23 mouse cellular contexts compared by ENCODE assay signal in genomic region chr7:137209688-137210345, GRCm38 (mm10).
A peak's percentile ranks its signal among the peaks of the same experiment; 100 is the strongest.
DNase-seq lines count a peak whose midpoint lies in the region; ATAC-seq and TF ChIP-seq lines count a peak whose summit lies in the region.
"Had no signal": no experiment of that assay in that cellular context is flagged by ENCODE, and none has a peak within 500 bp of the region (broad histone marks: within the 10 kb centered on the region; RNA-seq: fewer than 3 reads in every experiment).

No protein-coding gene starts in this region.

- 66% methylated on average over 15 of the region's 15 CpGs for WGBS in midbrain, embryonic 11.5 days
- WGBS in midbrain, embryonic 10.5 days = 80% methylated on average over 15 of the region's 15 CpGs
- WGBS in hindbrain, embryonic 13.5 days = 43% methylated on average over 15 of the region's 15 CpGs
- WGBS in midbrain, embryonic 14.5 days = 13% methylated on average over 15 of the region's 15 CpGs

- no peak for TF ChIP-seq POLR2A in brain, embryonic 14.5 days (IDR thresholded peaks at IDR 0.05; ENCODE audit: borderline replicate concordance, extremely low read depth, insufficient read depth, insufficient read length, poor library complexity, severe bottlenecking)

- H3K27me3 ChIP-seq in midbrain, embryonic 11.5 days (ENCODE audit: control insufficient read depth, insufficient read depth, low read length) = no peaks in the 10 kb centered on the region
- H3K27me3 ChIP-seq in midbrain, embryonic 10.5 days (ENCODE audit: low read depth, poor library complexity, severe bottlenecking) = no peaks in the 10 kb centered on the region
- no peaks in the 10 kb centered on the region for H3K27me3 ChIP-seq in hindbrain, embryonic 13.5 days
- H3K27me3 ChIP-seq in midbrain, embryonic 14.5 days (ENCODE audit: control insufficient read depth, insufficient read depth, low read length) = no peaks in the 10 kb centered on the region
- H3K27me3 ChIP-seq: liver, embryonic 15.5 days; megakaryocyte, embryonic 14.5 days had no signal

- H3K27ac ChIP-seq in midbrain, embryonic 11.5 days (ENCODE audit: low read depth, low read length) = peak overlapping the region; percentile 45; the same call in 1 of the 2 replicates
- H3K27ac ChIP-seq in midbrain, embryonic 10.5 days (replicated peaks) = no peak overlapping the region
- peak overlapping the region; percentile 84 for H3K27ac ChIP-seq in hindbrain, embryonic 13.5 days
- peak overlapping the region; percentile 46 for H3K27ac ChIP-seq in midbrain, embryonic 14.5 days (replicated peaks; ENCODE audit: low read depth, low read length)
- H3K27ac ChIP-seq: forebrain, embryonic 15.5 days; heart, embryonic 10.5 days; liver, embryonic 15.5 days; lung, embryonic 15.5 days had no signal

- no peak for TF ChIP-seq CTCF in brain, embryonic 14.5 days (IDR thresholded peaks at IDR 0.05; ENCODE audit: borderline replicate concordance, extremely low read depth, insufficient read depth, insufficient read length)

- H3K36me3 ChIP-seq in midbrain, embryonic 11.5 days (ENCODE audit: control insufficient read depth, insufficient read depth, low read length) = no peaks in the 10 kb centered on the region
- no peaks in the 10 kb centered on the region; the same call in 1 of the 2 replicates for H3K36me3 ChIP-seq in midbrain, embryonic 10.5 days
- H3K36me3 ChIP-seq in hindbrain, embryonic 13.5 days = peaks cover 10% of the 10 kb centered on the region
- peaks cover 9% of the 10 kb centered on the region; the same call in 1 of the 2 replicates for H3K36me3 ChIP-seq in midbrain, embryonic 14.5 days (ENCODE audit: control insufficient read depth, insufficient read depth, low read length)
- H3K36me3 ChIP-seq: forebrain, embryonic 15.5 days; heart, embryonic 10.5 days; liver, embryonic 15.5 days; lung, embryonic 15.5 days had no signal

- no peak for DNase-seq in midbrain, embryonic 11.5 days (ENCODE audit: low spot score, missing footprints)
- no peak for DNase-seq in midbrain, embryonic 10.5 days (ENCODE audit: low spot score)
- DNase-seq in brain, embryonic 14.5 days (ENCODE audit: low read depth) = peak; percentile 70
- DNase-seq in midbrain, embryonic 14.5 days = peak; percentile 70
- no peak for DNase-seq in B cell, adult 2 months
- no peak for DNase-seq in cerebellum, adult 9-11 months
- DNase-seq in thymus, adult 18-20 months = no peak
- DNase-seq: adrenal gland, postnatal 10 days; cerebellum, adult 2 months; cerebellum, postnatal 36 days; embryo, embryonic 11 days; gastrocnemius, postnatal 25 days; kidney, adult 18-20 months; kidney, postnatal 4 days; layer of hippocampus, adult 9-11 months; lung, postnatal 36 days; thymus, postnatal 25 days had no signal

- H3K4me2 ChIP-seq in midbrain, embryonic 11.5 days = no peak overlapping the region
- no peak overlapping the region for H3K4me2 ChIP-seq in hindbrain, embryonic 13.5 days
- H3K4me2 ChIP-seq in midbrain, embryonic 14.5 days (ENCODE audit: low read length) = no peak overlapping the region
- H3K4me2 ChIP-seq: forebrain, embryonic 15.5 days; liver, embryonic 15.5 days; lung, embryonic 15.5 days had no signal

- H3K9me3 ChIP-seq in midbrain, embryonic 11.5 days (ENCODE audit: control insufficient read depth, low read length) = no peaks in the 10 kb centered on the region
- H3K9me3 ChIP-seq in midbrain, embryonic 10.5 days (replicated peaks) = no peaks in the 10 kb centered on the region
- no peaks in the 10 kb centered on the region for H3K9me3 ChIP-seq in hindbrain, embryonic 13.5 days
- H3K9me3 ChIP-seq in midbrain, embryonic 14.5 days (ENCODE audit: control insufficient read depth, low read length) = no peaks in the 10 kb centered on the region
- H3K9me3 ChIP-seq: forebrain, embryonic 15.5 days; heart, embryonic 10.5 days; liver, embryonic 15.5 days; lung, embryonic 15.5 days; megakaryocyte, embryonic 14.5 days had no signal

- no peak overlapping the region for H3K9ac ChIP-seq in midbrain, embryonic 11.5 days (ENCODE audit: low read length)
- no peak overlapping the region for H3K9ac ChIP-seq in hindbrain, embryonic 13.5 days
- H3K9ac ChIP-seq in midbrain, embryonic 14.5 days (replicated peaks; ENCODE audit: low read length) = no peak overlapping the region
- H3K9ac ChIP-seq: forebrain, embryonic 15.5 days; liver, embryonic 15.5 days; lung, embryonic 15.5 days had no signal

- H3K4me3 ChIP-seq in midbrain, embryonic 11.5 days (ENCODE audit: low read depth, low read length) = no peak overlapping the region
- H3K4me3 ChIP-seq in midbrain, embryonic 10.5 days = no peak overlapping the region
- H3K4me3 ChIP-seq in hindbrain, embryonic 13.5 days = no peak overlapping the region
- H3K4me3 ChIP-seq in midbrain, embryonic 14.5 days (replicated peaks; ENCODE audit: low read depth, low read length) = no peak overlapping the region
- H3K4me3 ChIP-seq: forebrain, embryonic 15.5 days; heart, embryonic 10.5 days; liver, embryonic 15.5 days; lung, embryonic 15.5 days; megakaryocyte, embryonic 14.5 days had no signal

- ATAC-seq in midbrain, embryonic 11.5 days (ENCODE audit: low FRiP score) = 0 out of 2 replicates have a peak, but pooled peaks have one; percentile 38
- ATAC-seq in hindbrain, embryonic 13.5 days (ENCODE audit: low FRiP score) = no peak
- ATAC-seq in midbrain, embryonic 14.5 days (ENCODE audit: low FRiP score, low TSS enrichment) = peak; percentile 69; the same call in 1 of the 2 replicates
- ATAC-seq: forebrain, embryonic 15.5 days had no signal

- peaks cover 7% of the 10 kb centered on the region for H3K4me1 ChIP-seq in midbrain, embryonic 11.5 days (ENCODE audit: control insufficient read depth, insufficient read depth, low read length)
- H3K4me1 ChIP-seq in midbrain, embryonic 10.5 days = peaks cover 48% of the 10 kb centered on the region
- peaks cover 82% of the 10 kb centered on the region for H3K4me1 ChIP-seq in hindbrain, embryonic 13.5 days (replicated peaks)
- peaks cover 50% of the 10 kb centered on the region for H3K4me1 ChIP-seq in midbrain, embryonic 14.5 days (ENCODE audit: control insufficient read depth, insufficient read depth, low read length)
- H3K4me1 ChIP-seq: heart, embryonic 10.5 days; liver, embryonic 15.5 days; lung, embryonic 15.5 days; megakaryocyte, embryonic 14.5 days had no signal

Comparison
In these comparisons a context has a peak if more than half of its experiments do, and no peak if none do; other contexts are left out.
1. DNase-seq: peak in brain, embryonic 14.5 days (single experiment) and midbrain, embryonic 14.5 days (single experiment); none in midbrain, embryonic 11.5 days (single experiment), midbrain, embryonic 10.5 days (single experiment), B cell, adult 2 months (0 of 2), cerebellum, adult 9-11 months (single experiment) and thymus, adult 18-20 months (0 of 2).